Mouse (Mus musculus) erythroblast, adult 5-6 weeks (primary cell): ENCODE data around the gene Pecam1. TPM values are rescaled to one million over a fixed set of nuclear protein-coding genes. Genes with fewer than 3 reads are reported as not detected.
"Not testable (repeated sequence)": the region's sequence is repeated elsewhere in the genome, so short reads cannot be mapped to it uniquely, and the experiment has no call there.

ENCODE experiments used
- ATAC-seq: replicated peaks from 2 replicates; pipeline ENCODE4 v1.8.0; 2016; ENCODE audit warnings: moderate number of reproducible peaks, mild to moderate bottlenecking, moderate TSS enrichment, inconsistent platforms; ENCODE audit not compliant: poor library complexity, low FRiP score, severe bottlenecking
- total RNA-seq, 2 experiments: library from RNA; stranded (forward) in 1 of 2; stranded (reverse) in 1 of 2; fragments of 150-400 nt in 1 of 2; fragments of 200-764, 138-1000 nt in 1 of 2; gene quantifications; 2 replicates each; pipeline versions ENCODE4 v1.2.3 to v1.2.4; 2015 to 2017; ENCODE audit warnings: low replicate concordance in 2 of 2

The Pecam1 gene
- total RNA-seq, 2 experiments from 2014 or later = 4.0 to 11.0 TPM

DNA sequence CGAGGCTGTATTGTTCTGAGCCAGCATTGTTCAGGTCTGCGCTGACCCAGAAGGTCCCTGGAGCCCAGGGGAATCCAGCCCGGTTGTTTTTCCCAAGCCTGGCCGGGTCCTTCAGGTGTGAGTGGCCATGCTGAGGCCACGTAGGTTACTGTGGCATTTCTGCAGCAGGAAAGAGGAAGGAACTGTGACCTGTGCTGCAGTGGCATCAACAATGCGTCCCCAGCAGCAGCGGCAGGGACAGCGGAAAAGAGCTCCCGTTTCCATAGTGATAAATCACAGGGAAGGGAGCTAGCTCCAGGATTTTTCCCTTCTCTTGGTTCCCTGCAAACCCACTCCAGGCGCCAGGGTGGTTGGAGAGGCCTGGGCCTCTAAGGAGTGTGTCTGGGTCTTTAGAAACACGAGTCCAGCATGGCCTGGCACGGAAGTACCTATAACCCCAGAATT is 13.2 kb downstream of the Pecam1 start:
- ATAC-seq = no peak

GRCm38 (mm10) chr11:106736614-106737013 is 13.8 kb downstream of the Pecam1 start:
- no peak for ATAC-seq

DNA sequence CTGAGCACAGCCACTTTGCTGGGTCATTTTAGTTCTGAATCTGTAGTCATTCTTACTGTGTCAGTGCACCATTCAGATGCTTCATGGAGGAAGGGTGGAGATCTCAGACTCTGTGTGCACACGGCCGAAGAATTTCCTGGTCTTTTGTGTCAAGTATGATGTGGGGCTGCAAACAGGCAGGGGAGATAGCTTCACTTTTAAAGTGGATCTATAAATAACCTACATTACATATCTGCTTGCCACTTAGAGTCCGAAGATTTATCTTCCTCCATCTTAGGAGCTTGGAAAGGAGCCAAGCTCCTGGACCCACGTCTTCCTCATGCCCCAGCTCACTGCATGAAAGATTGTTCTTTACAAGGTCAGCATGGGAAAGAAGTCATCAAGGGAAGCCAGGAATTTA is 19.7 kb downstream of the Pecam1 start:
- ATAC-seq = no peak

- no peak for ATAC-seq
These were observed 20.8 kb downstream of the Pecam1 start for GRCm38 (mm10) chr11:106729656-106730055.

DNA sequence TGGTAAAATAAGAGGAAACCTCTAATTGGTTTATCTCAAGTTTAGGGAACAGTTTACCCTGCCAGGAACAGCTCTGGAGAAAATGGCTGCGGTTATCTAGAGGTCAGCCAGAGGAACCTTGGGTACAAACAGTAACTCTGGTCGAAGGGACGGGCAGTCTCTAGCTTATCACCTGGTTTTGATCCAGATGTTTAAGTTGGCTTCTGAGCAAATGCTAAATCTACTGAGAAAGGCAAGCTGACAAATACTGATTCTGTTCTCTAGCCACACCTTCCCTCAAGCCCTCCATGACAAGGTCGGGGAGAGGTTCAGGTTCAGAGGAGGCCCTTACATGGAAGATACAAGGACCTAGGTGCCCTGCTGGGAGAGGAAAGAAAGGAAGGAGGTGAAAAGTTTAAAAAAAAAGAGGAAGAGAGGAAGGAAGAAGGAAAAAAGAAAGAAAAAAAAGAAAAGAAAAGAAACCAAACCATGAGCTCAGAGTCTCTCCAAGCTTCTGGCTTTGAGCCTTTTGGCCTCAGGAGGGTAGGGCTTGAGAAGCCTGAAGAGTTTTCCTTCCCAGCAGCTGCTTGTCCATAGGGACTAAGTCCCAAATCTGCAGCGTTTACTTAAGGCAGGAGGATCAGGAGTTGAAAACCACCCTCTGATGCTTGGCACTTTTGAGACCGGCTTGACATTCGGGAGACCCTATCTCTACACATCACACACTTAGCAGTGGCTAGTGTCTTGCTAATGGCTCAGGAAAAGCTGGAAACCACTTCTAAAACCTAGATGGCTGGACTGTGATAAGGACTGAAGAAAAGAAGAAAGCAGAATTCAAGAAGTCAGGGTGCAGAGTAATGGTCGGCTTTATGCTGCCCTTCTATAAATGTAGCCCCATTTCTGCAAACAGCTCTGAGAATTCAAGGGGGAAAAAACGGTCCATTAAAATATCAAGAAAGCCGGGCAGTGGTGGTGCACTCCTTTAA is 21.7 kb downstream of the Pecam1 start:
- no peak for ATAC-seq

GRCm38 (mm10) chr11:106727967-106728366 is 22.5 kb downstream of the Pecam1 start:
- ATAC-seq = no peak

GRCm38 (mm10) chr11:106724916-106725235 is 25.6 kb downstream of the Pecam1 start:
- ATAC-seq = not testable (repeated sequence)

DNA sequence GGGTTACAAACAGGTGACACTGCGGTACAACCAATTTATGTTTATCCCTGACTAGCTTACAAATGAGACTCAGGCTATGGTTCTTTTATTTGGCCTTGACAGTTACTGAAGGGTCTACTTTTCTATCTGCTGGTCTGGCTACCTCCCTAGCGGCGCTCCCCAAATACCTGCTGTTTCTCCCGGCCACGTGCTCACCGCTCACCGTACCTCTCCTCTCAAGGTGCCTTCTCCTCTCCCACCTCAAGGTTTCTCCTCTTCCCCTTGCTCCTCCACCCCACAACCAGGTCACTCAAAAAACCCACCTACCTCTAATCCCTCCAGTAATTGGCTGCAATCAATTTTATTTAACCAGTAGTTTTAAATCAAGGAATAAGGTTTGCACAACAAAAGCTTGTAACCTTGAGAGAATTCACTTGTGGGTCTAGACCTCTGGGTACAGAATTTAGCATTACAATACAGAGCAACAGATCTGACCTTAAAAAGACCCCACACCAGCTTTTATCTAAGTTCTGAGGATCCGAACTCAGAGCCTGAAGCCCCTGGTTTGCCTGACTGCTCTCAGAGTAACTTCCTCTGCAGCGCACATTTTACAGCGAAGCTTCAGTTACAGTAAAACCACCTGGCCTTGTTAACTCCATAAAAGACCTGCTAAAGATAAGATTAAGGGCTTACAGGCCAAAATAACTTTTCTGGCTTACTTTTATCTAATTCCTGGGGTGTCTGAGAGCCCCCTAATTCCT is 26.1 kb downstream of the Pecam1 start:
- ATAC-seq = no peak

DNA sequence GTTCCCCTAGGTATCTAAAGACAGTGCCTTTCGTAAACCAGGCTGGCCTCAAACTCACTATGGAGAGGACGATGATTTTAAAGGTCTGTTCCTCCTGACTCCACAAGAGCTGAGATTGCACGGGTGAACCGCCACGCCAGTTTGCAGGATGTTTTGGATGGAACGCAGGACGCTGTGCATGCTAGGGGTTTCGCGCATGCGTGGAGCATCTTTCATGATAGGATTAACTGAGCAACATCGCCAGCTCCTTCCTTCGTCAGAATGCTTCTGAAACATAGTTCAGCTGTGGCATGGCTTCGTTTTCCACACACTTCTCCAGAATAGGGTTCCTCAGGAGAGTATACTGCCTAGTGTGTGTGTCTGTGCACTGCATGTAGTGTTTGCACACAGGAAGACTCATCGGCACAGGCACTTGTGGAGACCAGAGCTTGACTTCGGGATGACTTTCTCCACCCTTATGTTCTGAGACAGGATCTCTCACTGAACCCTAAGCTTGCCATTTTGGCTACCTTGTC is 26.8 kb downstream of the Pecam1 start:
- no peak for ATAC-seq

DNA sequence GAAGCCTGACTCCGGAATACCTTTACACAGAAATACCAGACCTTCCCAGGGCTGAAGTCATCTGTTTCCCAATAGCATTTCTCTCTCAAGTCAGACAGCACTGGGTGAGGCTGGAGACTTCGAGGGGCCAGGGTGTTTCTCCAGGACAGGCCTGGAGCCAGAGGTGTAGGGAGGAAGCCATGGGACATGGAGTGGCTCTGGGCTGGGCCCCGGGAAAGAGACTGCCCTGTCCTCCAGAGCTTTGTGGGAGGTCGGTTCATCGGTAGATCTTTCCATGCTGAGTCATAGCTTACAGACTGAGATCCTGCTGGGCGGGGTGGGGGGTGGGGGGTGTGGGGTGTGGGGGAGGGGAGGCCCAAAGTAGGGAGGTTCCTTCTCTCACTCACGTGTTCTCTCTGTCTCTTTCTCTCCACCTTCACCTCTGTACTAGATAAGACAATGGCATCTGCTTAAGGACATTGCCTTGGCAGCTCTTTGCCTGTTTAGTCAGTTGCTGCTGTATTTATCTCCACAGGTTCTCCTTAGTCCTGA is 27.5 kb downstream of the Pecam1 start:
- peak; percentile 50; the same call in 1 of the 2 replicates for ATAC-seq

- ATAC-seq = no peak
These were observed 30.0 kb downstream of the Pecam1 start for GRCm38 (mm10) chr11:106720379-106720778.

DNA sequence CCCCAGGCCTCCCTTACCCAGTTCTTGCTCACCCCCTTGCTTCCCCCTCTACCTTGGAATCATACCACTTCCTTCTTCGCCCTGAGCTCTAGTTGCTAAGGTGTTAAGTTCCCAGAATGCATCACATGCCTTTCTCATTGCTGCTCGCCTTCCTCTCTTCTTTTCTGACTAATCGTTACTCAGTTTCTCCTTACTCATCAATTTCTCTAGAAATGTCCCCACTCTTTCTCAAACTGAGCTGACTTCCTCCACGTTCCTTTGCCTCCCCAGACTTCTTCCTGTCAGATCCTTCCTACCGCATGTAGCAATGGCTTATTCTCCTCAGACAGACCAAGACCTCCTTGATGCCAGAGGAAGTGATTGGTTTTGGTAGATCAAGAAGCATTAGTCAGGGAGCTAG is 33.9 kb downstream of the Pecam1 start:
- ATAC-seq = no peak

- ATAC-seq = no peak
These were observed 35.4 kb downstream of the Pecam1 start for GRCm38 (mm10) chr11:106715066-106715465.

DNA sequence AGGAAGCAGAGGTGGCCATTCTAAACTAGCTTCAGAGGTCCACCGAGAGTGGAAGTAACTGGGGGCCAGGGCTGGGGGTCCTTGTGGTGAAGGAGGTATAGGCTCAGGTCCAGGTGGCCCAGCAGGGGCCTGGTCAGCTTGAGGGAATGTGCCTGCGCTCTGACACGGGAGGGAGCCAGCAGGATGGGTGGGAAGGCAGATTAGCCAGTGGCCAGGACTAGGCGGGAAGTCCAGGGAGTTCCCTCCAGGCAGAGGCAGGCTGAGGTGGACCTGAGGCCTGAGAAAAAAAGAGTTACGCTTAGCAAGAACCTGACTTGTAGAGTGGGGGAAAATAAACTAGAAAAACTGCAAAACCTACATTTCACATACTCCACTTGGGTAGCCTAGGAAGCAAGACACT is 39.6 kb downstream of the Pecam1 start:
- ATAC-seq = no peak

GRCm38 (mm10) chr11:106709227-106709985 is 41.0 kb downstream of the Pecam1 start:
- ATAC-seq = no peak

DNA sequence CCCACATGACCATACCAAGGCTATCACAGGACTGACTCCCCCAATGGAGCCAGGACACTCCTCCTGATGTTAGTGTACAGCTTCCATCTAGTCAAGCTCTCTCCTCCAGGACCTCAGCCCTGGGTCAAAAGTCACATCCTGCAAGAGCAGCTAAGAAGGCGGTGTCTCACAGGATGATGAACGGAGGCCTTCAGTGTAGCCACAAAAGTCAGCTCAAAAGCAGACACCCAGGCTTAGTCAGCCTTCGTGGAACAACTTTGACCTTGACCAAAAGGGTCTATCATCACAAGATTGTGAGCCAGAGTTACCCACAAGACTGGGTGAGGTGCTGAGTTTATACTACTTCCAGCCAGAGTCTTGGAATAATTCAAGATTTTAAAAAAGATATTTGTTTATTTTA is 42.6 kb downstream of the Pecam1 start:
- ATAC-seq = no peak

- no peak for ATAC-seq
These were observed 43.3 kb downstream of the Pecam1 start for GRCm38 (mm10) chr11:106707085-106707484.

DNA sequence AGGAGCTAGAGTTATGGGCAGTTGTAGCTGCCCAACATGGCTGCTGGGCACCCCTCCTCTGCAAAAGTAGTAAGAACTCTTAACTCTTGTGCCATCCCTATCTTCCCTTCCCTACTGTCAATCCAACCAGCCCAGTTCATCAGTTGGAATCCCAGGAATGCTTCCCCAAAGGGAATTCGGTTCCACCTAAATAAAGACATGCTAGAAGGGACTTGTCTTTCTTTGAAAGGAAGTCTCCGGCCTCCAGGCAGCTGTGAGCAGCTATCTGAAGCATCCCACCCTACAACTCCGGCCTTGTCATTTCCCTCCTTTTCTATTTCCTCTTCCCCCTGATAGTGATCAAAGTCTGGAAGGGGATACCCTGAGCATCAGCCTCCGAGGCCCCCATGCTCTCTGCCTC is 44.2 kb downstream of the Pecam1 start:
- ATAC-seq = no peak

GRCm38 (mm10) chr11:106704399-106705111 is 45.9 kb downstream of the Pecam1 start:
- ATAC-seq = no peak
